Mouse (Mus musculus): ENCODE results near the gene Enoph1. TPM values are rescaled to one million over a fixed set of nuclear protein-coding genes. Genes with fewer than 3 reads are reported as not detected.

Enoph1 gene
- polyA plus RNA-seq, 1 experiment = 7.1 TPM

GRCm38 (mm10) chr5:100079931-100080275 is 40.1 kb downstream of the Enoph1 start:
- Histone ChIP-seq H3K27ac (replicated peaks; ENCODE audit: low read depth, low read length) (no peak overlapping the region), H3K4me3 (ENCODE audit: insufficient read depth, low read depth, low read length) (peak overlapping the region; percentile 53; the same call in 1 of the 2 replicates), H3K4me1 (ENCODE audit: control insufficient read depth, insufficient read depth, insufficient read length, low read length) (peaks cover 5% of the 10 kb centered on the region; the same call in 1 of the 2 replicates)

DNA sequence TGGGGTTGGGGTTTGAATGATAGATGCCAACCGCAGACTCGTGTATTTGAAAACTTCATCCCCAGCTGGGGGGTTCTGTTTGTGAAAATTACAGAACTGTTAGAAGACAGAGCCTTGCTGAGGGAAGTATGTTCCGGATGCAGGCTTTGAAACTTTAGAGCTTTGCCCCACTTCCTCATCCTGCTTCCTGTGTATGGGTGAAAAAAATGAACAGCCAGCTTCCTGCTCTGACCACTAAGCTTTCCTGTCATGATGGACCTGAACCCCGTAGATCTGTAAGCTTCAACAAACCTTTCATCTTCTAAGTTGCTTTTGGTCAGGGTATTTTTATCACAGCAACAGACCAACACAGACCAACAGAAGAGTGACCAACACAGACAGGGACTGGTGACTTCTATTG is 42.2 kb downstream of the Enoph1 start:
- peaks cover 8% of the 10 kb centered on the region; the same call in 1 of the 2 replicates for H3K4me1 ChIP-seq (ENCODE audit: control insufficient read depth, insufficient read depth, insufficient read length, low read length)
- H3K27ac ChIP-seq (replicated peaks; ENCODE audit: low read depth, low read length) = no peak overlapping the region
- no peak overlapping the region for H3K4me3 ChIP-seq (ENCODE audit: insufficient read depth, low read depth, low read length)

GRCm38 (mm10) chr5:100083953-100084562 is 44.3 kb downstream of the Enoph1 start:
- Histone ChIP-seq H3K4me3 (ENCODE audit: insufficient read depth, low read depth, low read length) (no peak overlapping the region), H3K27ac (replicated peaks; ENCODE audit: low read depth, low read length) (no peak overlapping the region), H3K4me1 (ENCODE audit: control insufficient read depth, insufficient read depth, insufficient read length, low read length) (peaks cover 5% of the 10 kb centered on the region; the same call in 1 of the 2 replicates)

GRCm38 (mm10) chr5:100085097-100085496 is 45.3 kb downstream of the Enoph1 start:
- H3K27ac ChIP-seq (replicated peaks; ENCODE audit: low read depth, low read length) = no peak overlapping the region
- no peak overlapping the region for H3K4me3 ChIP-seq (ENCODE audit: insufficient read depth, low read depth, low read length)
- peaks cover 3% of the 10 kb centered on the region; the same call in 1 of the 2 replicates for H3K4me1 ChIP-seq (ENCODE audit: control insufficient read depth, insufficient read depth, insufficient read length, low read length)

- Histone ChIP-seq H3K4me3 (ENCODE audit: insufficient read depth, low read depth, low read length) (no peak overlapping the region), H3K27ac (replicated peaks; ENCODE audit: low read depth, low read length) (no peak overlapping the region), H3K4me1 (ENCODE audit: control insufficient read depth, insufficient read depth, insufficient read length, low read length) (no peaks in the 10 kb centered on the region)
Observed at GRCm38 (mm10) chr5:100090515-100091262, 50.9 kb downstream of the Enoph1 start.

GRCm38 (mm10) chr5:100091263-100091594 is 51.4 kb downstream of the Enoph1 start:
- Histone ChIP-seq H3K27ac (replicated peaks; ENCODE audit: low read depth, low read length) (no peak overlapping the region), H3K4me1 (ENCODE audit: control insufficient read depth, insufficient read depth, insufficient read length, low read length) (no peaks in the 10 kb centered on the region), H3K4me3 (ENCODE audit: insufficient read depth, low read depth, low read length) (no peak overlapping the region)

- H3K27ac ChIP-seq (replicated peaks; ENCODE audit: low read depth, low read length) = no peak overlapping the region
- H3K4me1 ChIP-seq (ENCODE audit: control insufficient read depth, insufficient read depth, insufficient read length, low read length) = no peaks in the 10 kb centered on the region
- no peak overlapping the region for H3K4me3 ChIP-seq (ENCODE audit: insufficient read depth, low read depth, low read length)
Observed at GRCm38 (mm10) chr5:100091602-100092001, 51.8 kb downstream of the Enoph1 start.

- no peak overlapping the region for H3K27ac ChIP-seq (replicated peaks; ENCODE audit: low read depth, low read length)
- no peaks in the 10 kb centered on the region for H3K4me1 ChIP-seq (ENCODE audit: control insufficient read depth, insufficient read depth, insufficient read length, low read length)
- H3K4me3 ChIP-seq (ENCODE audit: insufficient read depth, low read depth, low read length) = no peak overlapping the region
Observed at GRCm38 (mm10) chr5:100096955-100097354, 57.2 kb downstream of the Enoph1 start.

- no peak overlapping the region for H3K27ac ChIP-seq (replicated peaks; ENCODE audit: low read depth, low read length)
- no peak overlapping the region for H3K4me3 ChIP-seq (ENCODE audit: insufficient read depth, low read depth, low read length)
- no peaks in the 10 kb centered on the region for H3K4me1 ChIP-seq (ENCODE audit: control insufficient read depth, insufficient read depth, insufficient read length, low read length)
Observed at GRCm38 (mm10) chr5:100097967-100098366, 58.2 kb downstream of the Enoph1 start.

- no peak overlapping the region for H3K4me3 ChIP-seq (ENCODE audit: insufficient read depth, low read depth, low read length)
- no peak overlapping the region for H3K27ac ChIP-seq (replicated peaks; ENCODE audit: low read depth, low read length)
- H3K4me1 ChIP-seq (ENCODE audit: control insufficient read depth, insufficient read depth, insufficient read length, low read length) = no peaks in the 10 kb centered on the region
Observed at GRCm38 (mm10) chr5:100102395-100102794, 62.6 kb downstream of the Enoph1 start.

DNA sequence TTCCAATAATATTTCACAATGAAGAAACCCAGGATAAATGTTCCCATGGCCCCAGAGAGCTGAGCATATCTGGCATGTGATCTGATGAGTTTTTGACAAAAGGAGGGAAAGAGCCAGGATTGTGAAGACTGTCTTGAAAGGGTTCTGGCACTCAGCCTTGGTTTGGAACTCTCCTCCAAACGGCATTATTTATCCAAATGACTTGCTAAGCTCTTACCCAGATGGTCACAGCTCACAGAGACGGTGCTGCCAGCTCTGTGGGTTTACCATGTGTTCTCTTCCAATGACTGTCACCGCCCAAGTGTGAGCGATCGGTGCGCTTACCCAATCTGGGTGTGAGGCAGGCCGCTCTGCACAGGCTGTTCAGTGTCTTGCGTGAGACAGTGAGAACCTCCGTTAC is 69.1 kb downstream of the Enoph1 start:
- Histone ChIP-seq H3K27ac (replicated peaks; ENCODE audit: low read depth, low read length) (no peak overlapping the region), H3K4me1 (ENCODE audit: control insufficient read depth, insufficient read depth, insufficient read length, low read length) (no peaks in the 10 kb centered on the region), H3K4me3 (ENCODE audit: insufficient read depth, low read depth, low read length) (no peak overlapping the region)

- H3K4me1 ChIP-seq (ENCODE audit: control insufficient read depth, insufficient read depth, insufficient read length, low read length) = no peaks in the 10 kb centered on the region
- H3K27ac ChIP-seq (replicated peaks; ENCODE audit: low read depth, low read length) = no peak overlapping the region
- H3K4me3 ChIP-seq (ENCODE audit: insufficient read depth, low read depth, low read length) = no peak overlapping the region
Observed at GRCm38 (mm10) chr5:100109543-100110282, 69.9 kb downstream of the Enoph1 start.

GRCm38 (mm10) chr5:100110581-100110980 is 70.8 kb downstream of the Enoph1 start:
- Histone ChIP-seq H3K4me3 (ENCODE audit: insufficient read depth, low read depth, low read length) (no peak overlapping the region), H3K27ac (replicated peaks; ENCODE audit: low read depth, low read length) (no peak overlapping the region), H3K4me1 (ENCODE audit: control insufficient read depth, insufficient read depth, insufficient read length, low read length) (no peaks in the 10 kb centered on the region)

GRCm38 (mm10) chr5:100113403-100113802 is 73.6 kb downstream of the Enoph1 start:
- Histone ChIP-seq H3K4me1 (ENCODE audit: control insufficient read depth, insufficient read depth, insufficient read length, low read length) (no peaks in the 10 kb centered on the region), H3K27ac (replicated peaks; ENCODE audit: low read depth, low read length) (no peak overlapping the region), H3K4me3 (ENCODE audit: insufficient read depth, low read depth, low read length) (no peak overlapping the region)

All from brown adipose tissue, adult 24 weeks (tissue).